Mouse (Mus musculus) liver, embryonic 11.5 days (tissue): ENCODE data around the gene Apbb2. TPM values are rescaled to one million over a fixed set of nuclear protein-coding genes. Genes with fewer than 3 reads are reported as not detected.
"Not testable (repeated sequence)": the region's sequence is repeated elsewhere in the genome, so short reads cannot be mapped to it uniquely, and the experiment has no call there.

ENCODE experiments used
- ATAC-seq: fragments of 200-750 bp; cut with Nextera tagmentation; replicated peaks from 2 replicates; pipeline ENCODE4 v1.8.0; 2017; ENCODE audit warnings: moderate number of reproducible peaks, mild to moderate bottlenecking, moderate TSS enrichment, moderate library complexity; ENCODE audit not compliant: low FRiP score
- DNase-seq: peaks from one replicate; pipeline ENCODE4 v3.0.0-alpha.2; 2017; ENCODE audit warnings: low spot score
- H3K27ac ChIP-seq: fragments of 300-500 bp; sonication (generic); 2 replicates; pipeline ENCODE4 v1.5.1; 2014; ENCODE audit warnings: mild to moderate bottlenecking, low read depth, low read length, control low read depth
- H3K27me3 ChIP-seq: fragments of 300-500 bp; sonication (generic); replicated peaks from 2 replicates; pipeline ENCODE4 v1.6.1; 2014; ENCODE audit warnings: low read length, mixed read lengths; ENCODE audit not compliant: control insufficient read depth, insufficient read depth
- H3K36me3 ChIP-seq: fragments of 300-500 bp; sonication (generic); 2 replicates; pipeline ENCODE4 v1.6.1; 2014; ENCODE audit warnings: mild to moderate bottlenecking, low read length, moderate library complexity, mixed read lengths; ENCODE audit not compliant: control insufficient read depth, insufficient read depth
- H3K4me1 ChIP-seq: fragments of 300-500 bp; sonication (generic); replicated peaks from 2 replicates; pipeline ENCODE4 v1.6.1; 2014; ENCODE audit warnings: low read length, mixed read lengths; ENCODE audit not compliant: control insufficient read depth, insufficient read depth
- H3K4me2 ChIP-seq: fragments of 300-500 bp; sonication (generic); 2 replicates; pipeline ENCODE4 v1.6.1; 2014; ENCODE audit warnings: mild to moderate bottlenecking, control low read depth, moderate library complexity
- H3K4me3 ChIP-seq: fragments of 300-500 bp; sonication (generic); 2 replicates; pipeline ENCODE4 v1.5.1; 2014; ENCODE audit warnings: low read depth, low read length, control low read depth
- H3K9ac ChIP-seq: fragments of 300-500 bp; sonication (generic); 2 replicates; pipeline ENCODE4 v1.6.1; 2014; ENCODE audit warnings: low read depth, low read length, control low read depth
- H3K9me3 ChIP-seq: fragments of 300-500 bp; sonication (generic); 2 replicates; pipeline ENCODE4 v1.6.1; 2016; ENCODE audit warnings: low read length, inconsistent platforms, mixed read lengths; ENCODE audit not compliant: control insufficient read depth
- WGBS: fragments of 180-500 bp; shearing (Covaris S2); extraction: QIAGEN DNeasy Blood & Tissue Kit; methylation state at CpG from one replicate; pipeline ENCODE4 v1.1.7; 2014; 5-methylcytosine and 5-hydroxymethylcytosine counted together
- polyA plus RNA-seq: library from polyadenylated mRNA; unstranded; fragments of >200 nt; fragmentation: Nextera tagmentation; extraction: Ambion mirVana; gene quantifications from 2 replicates; pipeline ENCODE4 v1.2.1, GENCODE M21; 2014

Apbb2 gene
- polyA plus RNA-seq, 1 experiment from 2014 or later = 14.2 TPM

GRCm38 (mm10) chr5:66279650-66280049 is 338.9 kb downstream of the Apbb2 start:
- H3K9ac ChIP-seq = no peak overlapping the region
- H3K4me3 ChIP-seq = no peak overlapping the region
- H3K9me3 ChIP-seq = no peaks in the 10 kb centered on the region
- ATAC-seq (no peak), DNase-seq (no peak)
- no peaks in the 10 kb centered on the region for H3K27me3 ChIP-seq
- WGBS = 59% methylated on average over 2 of the region's 2 CpGs
- no peak overlapping the region for H3K4me2 ChIP-seq
- H3K4me1 ChIP-seq = no peaks in the 10 kb centered on the region
- H3K27ac ChIP-seq = no peak overlapping the region
- H3K36me3 ChIP-seq = no peaks in the 10 kb centered on the region

- DNase-seq = no peak
- Histone ChIP-seq H3K9ac (no peak overlapping the region), H3K27ac (no peak overlapping the region), H3K4me2 (no peak overlapping the region), H3K27me3 (no peaks in the 10 kb centered on the region), H3K36me3 (no peaks in the 10 kb centered on the region), H3K9me3 (no peaks in the 10 kb centered on the region), H3K4me1 (no peaks in the 10 kb centered on the region), H3K4me3 (no peak overlapping the region)
- no peak for ATAC-seq
- WGBS = 60% methylated on average over 3 of the region's 3 CpGs
These were observed 344.2 kb downstream of the Apbb2 start for GRCm38 (mm10) chr5:66274417-66274816.

GRCm38 (mm10) chr5:66271141-66271540 is 347.4 kb downstream of the Apbb2 start:
- H3K4me2 ChIP-seq = no peak overlapping the region
- DNase-seq = no peak
- no peaks in the 10 kb centered on the region for H3K27me3 ChIP-seq
- no peak for ATAC-seq
- 90% methylated on average over 2 of the region's 2 CpGs for WGBS
- H3K9ac ChIP-seq = no peak overlapping the region
- H3K9me3 ChIP-seq = no peaks in the 10 kb centered on the region
- no peak overlapping the region for H3K4me3 ChIP-seq
- no peak overlapping the region for H3K27ac ChIP-seq
- H3K36me3 ChIP-seq = no peaks in the 10 kb centered on the region
- no peaks in the 10 kb centered on the region for H3K4me1 ChIP-seq

- H3K4me1 ChIP-seq = no peaks in the 10 kb centered on the region
- no peaks in the 10 kb centered on the region for H3K9me3 ChIP-seq
- H3K4me2 ChIP-seq = no peak overlapping the region
- 83% methylated on average over 7 of the region's 7 CpGs for WGBS
- H3K4me3 ChIP-seq = no peak overlapping the region
- no peak for DNase-seq
- H3K27me3 ChIP-seq = no peaks in the 10 kb centered on the region
- no peak overlapping the region for H3K27ac ChIP-seq
- no peaks in the 10 kb centered on the region for H3K36me3 ChIP-seq
- ATAC-seq = no peak
- H3K9ac ChIP-seq = no peak overlapping the region
These were observed 349.0 kb downstream of the Apbb2 start for GRCm38 (mm10) chr5:66269616-66270015.

- H3K4me3 ChIP-seq = no peak overlapping the region
- 26% methylated on average over 4 of the region's 4 CpGs for WGBS
- H3K4me2 ChIP-seq = no peak overlapping the region
- no peak overlapping the region for H3K27ac ChIP-seq
- no peaks in the 10 kb centered on the region for H3K9me3 ChIP-seq
- ATAC-seq (no peak), DNase-seq (no peak)
- H3K36me3 ChIP-seq = no peaks in the 10 kb centered on the region
- no peaks in the 10 kb centered on the region; the same call in 1 of the 2 replicates for H3K4me1 ChIP-seq
- no peak overlapping the region for H3K9ac ChIP-seq
- H3K27me3 ChIP-seq = peaks cover 18% of the 10 kb centered on the region
These were observed 355.2 kb downstream of the Apbb2 start for GRCm38 (mm10) chr5:66263398-66263797.

- no peaks in the 10 kb centered on the region; the same call in 1 of the 2 replicates for H3K4me1 ChIP-seq
- no peak for ATAC-seq
- no peak for DNase-seq
- peaks cover 18% of the 10 kb centered on the region for H3K27me3 ChIP-seq
- no peak overlapping the region for H3K9ac ChIP-seq
- no peaks in the 10 kb centered on the region for H3K9me3 ChIP-seq
- H3K4me3 ChIP-seq = no peak overlapping the region
- H3K27ac ChIP-seq = no peak overlapping the region
- WGBS = 68% methylated on average over 2 of the region's 2 CpGs
- no peaks in the 10 kb centered on the region for H3K36me3 ChIP-seq
- no peak overlapping the region for H3K4me2 ChIP-seq
These were observed 356.1 kb downstream of the Apbb2 start for GRCm38 (mm10) chr5:66262475-66262874.

GRCm38 (mm10) chr5:66259756-66260448 is 358.7 kb downstream of the Apbb2 start, which contains the start of gene Nsun7:
Nsun7 (plus strand) TSS chr5:66259897.
- Histone ChIP-seq H3K4me3 (peak within 1 kb of the TSS; percentile 53), H3K9me3 (no peaks in the 10 kb centered on the region), H3K27ac (no peak within 1 kb of the TSS), H3K4me2 (peak within 1 kb of the TSS; percentile 76), H3K9ac (no peak within 1 kb of the TSS), H3K36me3 (no peaks in the 10 kb centered on the region), H3K4me1 (no peaks in the 10 kb centered on the region; the same call in 1 of the 2 replicates), H3K27me3 (peaks cover 18% of the 10 kb centered on the region)
- WGBS = 2% methylated on average over 44 of the region's 44 CpGs
- DNase-seq (peak; percentile 60), ATAC-seq (no peak)

GRCm38 (mm10) chr5:66259431-66259755 is 359.2 kb downstream of the Apbb2 start:
- H3K4me3 ChIP-seq = peak overlapping the region; percentile 53
- H3K36me3 ChIP-seq, H3K27ac ChIP-seq, ATAC-seq, H3K9me3 ChIP-seq, DNase-seq, H3K4me1 ChIP-seq, H3K9ac ChIP-seq: not testable (repeated sequence)
- H3K4me2 ChIP-seq = peak overlapping the region; percentile 76
- 9% methylated on average over 5 of the region's 5 CpGs for WGBS
- peaks cover 18% of the 10 kb centered on the region for H3K27me3 ChIP-seq

GRCm38 (mm10) chr5:66259000-66259399 is 359.6 kb downstream of the Apbb2 start:
- H3K36me3 ChIP-seq = no peaks in the 10 kb centered on the region
- H3K9me3 ChIP-seq = no peaks in the 10 kb centered on the region
- no peak for DNase-seq
- H3K27ac ChIP-seq = no peak overlapping the region
- H3K27me3 ChIP-seq = peaks cover 18% of the 10 kb centered on the region
- H3K4me2 ChIP-seq = no peak overlapping the region
- H3K4me3 ChIP-seq = no peak overlapping the region
- no peak overlapping the region for H3K9ac ChIP-seq
- 65% methylated on average over 2 of the region's 2 CpGs for whole genome bisulfite sequencing
- no peaks in the 10 kb centered on the region; the same call in 1 of the 2 replicates for H3K4me1 ChIP-seq
- no peak for ATAC-seq
